Mouse (Mus musculus): ENCODE results near the gene Klhl6. TPM values are rescaled to one million over a fixed set of nuclear protein-coding genes. Genes with fewer than 3 reads are reported as not detected.

Klhl6 gene
- total RNA-seq, 2 experiments from 2014 or later = 8.8 to 12.0 TPM

Other genes starting within 250 kb of the Klhl6 start
- gene B3gnt5, start 222.8 kb downstream of the Klhl6 start, total RNA-seq (2021) = 1 to 10 TPM; 3.6 to 4.0 TPM
- 100 to 1,000 TPM; 153 to 179 TPM for gene Klhl24, start 114.5 kb upstream of the Klhl6 start, total RNA-seq (2021)
- gene Yeats2, start 158.0 kb upstream of the Klhl6 start, total RNA-seq (2021) = 10 to 100 TPM; 25.3 to 30.1 TPM